Mouse (Mus musculus): ENCODE measurements at regions not wholly inside any gene's neighbourhood (a gene's known extent, or its start where the extent isn't known, plus 50 kb on each side); places are given as distances from the start of the nearest gene placed in this dataset.

DNA sequence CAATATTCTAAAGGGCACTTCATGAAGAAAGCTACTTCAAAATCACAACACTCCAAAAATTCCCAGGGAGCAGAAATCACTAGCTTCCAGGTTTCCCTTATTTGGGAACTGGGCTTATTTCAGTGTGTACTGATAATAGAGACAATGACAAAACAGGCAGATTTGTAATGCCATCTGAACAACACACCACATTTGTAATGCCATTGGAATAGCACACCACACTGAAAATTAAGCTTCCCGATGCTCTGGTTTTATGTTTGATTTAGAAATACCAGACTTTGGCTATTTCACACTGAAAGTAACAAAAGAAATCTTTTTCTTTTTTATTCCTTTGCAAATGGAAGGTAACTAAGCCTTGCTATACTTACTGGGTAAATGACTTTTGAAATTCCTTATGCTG lies 343.5 kb upstream of the Cdh20 start:
- no peak for DNase-seq

DNA sequence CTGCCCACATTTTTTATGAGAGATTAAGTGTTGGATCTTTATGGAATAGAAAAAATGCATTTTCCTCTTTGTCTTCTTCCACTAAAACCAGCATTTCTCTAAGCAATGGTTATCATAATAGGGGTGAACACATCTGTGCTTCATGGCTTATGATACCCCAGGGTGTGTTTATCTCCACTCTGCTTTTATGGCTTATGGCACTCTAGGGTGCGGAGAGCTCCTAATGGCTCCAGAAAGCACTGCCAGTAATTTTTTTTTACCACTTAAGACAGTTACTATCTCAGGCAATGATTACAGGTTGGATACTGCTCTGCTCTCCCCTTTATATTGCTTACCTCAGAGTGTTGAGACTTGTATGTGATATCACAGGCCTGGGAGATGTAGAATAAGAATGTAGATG lies 343.0 kb upstream of the Cdh20 start:
- no peak for DNase-seq

DNA sequence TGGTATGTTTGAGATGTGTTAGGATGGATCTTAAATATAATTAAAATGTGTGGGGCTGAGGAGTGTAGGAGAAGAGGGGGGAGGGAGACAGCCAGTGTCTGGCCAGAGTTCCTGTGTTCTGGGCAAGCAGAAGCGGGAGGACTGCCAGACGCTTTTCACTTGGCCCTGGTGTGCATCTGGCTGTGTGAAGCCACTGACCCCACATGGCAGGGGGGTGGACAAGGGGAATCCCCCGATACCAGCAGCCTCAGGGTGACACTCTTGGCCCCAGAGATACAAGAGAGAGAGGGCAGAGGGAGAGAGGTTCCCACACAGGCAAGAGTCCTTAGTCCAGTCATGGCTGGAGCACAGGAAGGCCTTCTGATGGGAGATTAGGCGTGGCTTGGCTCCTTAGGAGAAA lies 318.7 kb upstream of the Cdh20 start:
- no peak for DNase-seq

DNA sequence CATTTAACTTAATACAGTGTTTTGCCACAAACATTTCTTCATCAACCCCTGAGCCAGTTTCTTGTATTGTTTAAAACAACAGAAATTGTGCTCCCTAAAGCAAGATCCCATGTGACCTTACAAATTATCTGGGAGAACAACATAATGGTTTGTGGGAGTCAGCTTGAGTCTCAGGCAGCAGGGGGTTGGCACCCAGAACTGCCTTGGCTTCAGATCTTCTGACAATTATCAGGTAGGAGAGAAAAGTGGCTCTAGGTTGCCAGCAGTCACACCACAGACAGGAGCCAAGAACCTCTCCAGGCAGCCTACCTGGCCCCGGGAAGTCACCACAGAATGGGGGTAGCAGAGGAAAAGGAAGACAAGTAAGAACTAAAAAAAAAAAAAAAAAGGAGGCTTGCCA lies 299.8 kb upstream of the Cdh20 start:
- peak; percentile 0 for DNase-seq

DNA sequence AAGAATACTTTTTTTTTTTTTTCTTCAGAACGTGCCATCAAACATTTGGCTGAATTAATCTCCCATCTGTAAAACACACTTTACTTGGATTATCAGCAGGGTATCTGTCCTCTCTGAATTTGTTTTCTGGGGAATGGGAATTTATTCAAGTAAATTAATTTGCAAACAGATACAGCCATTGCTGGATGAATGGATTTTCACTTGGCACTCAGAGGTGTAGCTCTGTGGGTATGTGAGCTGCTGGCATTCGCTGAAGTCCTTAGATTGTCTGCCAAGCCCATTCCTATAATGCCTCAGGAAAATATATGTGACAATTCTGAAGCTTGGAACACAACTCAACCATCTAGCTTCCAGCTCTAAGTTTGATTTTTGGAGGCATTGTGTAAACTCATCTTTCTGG lies 288.6 kb upstream of the Cdh20 start:
- no peak for DNase-seq
